Mouse (Mus musculus): Measurements from ENCODE around the gene Rer1. TPM values are rescaled to one million over a fixed set of nuclear protein-coding genes. Genes with fewer than 3 reads are reported as not detected.

Rer1 gene
- polyA plus RNA-seq, 1 experiment: 111 TPM

- TF ChIP-seq CTCF (IDR thresholded peaks at IDR 0.05; ENCODE audit: borderline replicate concordance, control insufficient read depth, extremely low read depth, insufficient read depth, low read length, poor library complexity) (no peak), POLR2A (IDR thresholded peaks at IDR 0.05; ENCODE audit: control insufficient read depth, extremely low read depth, insufficient read depth, low read length, poor library complexity) (no peak)
- peaks cover 4% of the 10 kb centered on the region; the same call in 1 of the 2 replicates for H3K27me3 ChIP-seq (ENCODE audit: control insufficient read depth, insufficient read depth, low read length)
Measured at GRCm38 (mm10) chr4:155042606-155043288, 43.4 kb downstream of the Rer1 start.

GRCm38 (mm10) chr4:155040696-155041095, 45.5 kb downstream of the Rer1 start:
- no peak overlapping the region for H3K27ac ChIP-seq (ENCODE audit: control insufficient read depth, insufficient read depth, low read length)
- TF ChIP-seq POLR2A (IDR thresholded peaks at IDR 0.05; ENCODE audit: control insufficient read depth, extremely low read depth, insufficient read depth, low read length, poor library complexity): no peak
- no peak for TF ChIP-seq CTCF (IDR thresholded peaks at IDR 0.05; ENCODE audit: borderline replicate concordance, control insufficient read depth, extremely low read depth, insufficient read depth, low read length, poor library complexity)
- no peaks in the 10 kb centered on the region for H3K36me3 ChIP-seq (ENCODE audit: control insufficient read depth, insufficient read depth, low read length)
- no peaks in the 10 kb centered on the region for H3K4me1 ChIP-seq (replicated peaks; ENCODE audit: control insufficient read depth, insufficient read depth, low read length)
- H3K4me3 ChIP-seq (ENCODE audit: control insufficient read depth, insufficient read depth, low read length): no peak overlapping the region
- peaks cover 4% of the 10 kb centered on the region; the same call in 1 of the 2 replicates for H3K27me3 ChIP-seq (ENCODE audit: control insufficient read depth, insufficient read depth, low read length)
- 67% methylated on average over 6 of the region's 6 CpGs for WGBS
- no peak for DNase-seq

More at GRCm38 (mm10) chr4:155042606-155043288, 43.4 kb downstream of the Rer1 start:
- no peak for DNase-seq
- Histone ChIP-seq H3K27ac (ENCODE audit: control insufficient read depth, insufficient read depth, low read length) (no peak overlapping the region), H3K4me3 (ENCODE audit: control insufficient read depth, insufficient read depth, low read length) (no peak overlapping the region), H3K4me1 (replicated peaks; ENCODE audit: control insufficient read depth, insufficient read depth, low read length) (no peaks in the 10 kb centered on the region), H3K36me3 (ENCODE audit: control insufficient read depth, insufficient read depth, low read length) (no peaks in the 10 kb centered on the region)
- WGBS: 6% methylated on average over 65 of the region's 65 CpGs

- no peaks in the 10 kb centered on the region for H3K4me1 ChIP-seq (replicated peaks; ENCODE audit: control insufficient read depth, insufficient read depth, low read length)
- DNase-seq: no peak
- peaks cover 4% of the 10 kb centered on the region; the same call in 1 of the 2 replicates for H3K27me3 ChIP-seq (ENCODE audit: control insufficient read depth, insufficient read depth, low read length)
- H3K4me3 ChIP-seq (ENCODE audit: control insufficient read depth, insufficient read depth, low read length): no peak overlapping the region
- no peak for TF ChIP-seq CTCF (IDR thresholded peaks at IDR 0.05; ENCODE audit: borderline replicate concordance, control insufficient read depth, extremely low read depth, insufficient read depth, low read length, poor library complexity)
- no peak for TF ChIP-seq POLR2A (IDR thresholded peaks at IDR 0.05; ENCODE audit: control insufficient read depth, extremely low read depth, insufficient read depth, low read length, poor library complexity)
- WGBS: 73% methylated on average over 9 of the region's 9 CpGs
- no peaks in the 10 kb centered on the region for H3K36me3 ChIP-seq (ENCODE audit: control insufficient read depth, insufficient read depth, low read length)
- H3K27ac ChIP-seq (ENCODE audit: control insufficient read depth, insufficient read depth, low read length): no peak overlapping the region
Measured at GRCm38 (mm10) chr4:155040197-155040596, 46.0 kb downstream of the Rer1 start.

- TF ChIP-seq POLR2A (IDR thresholded peaks at IDR 0.05; ENCODE audit: control insufficient read depth, extremely low read depth, insufficient read depth, low read length, poor library complexity): no peak
- no peak for TF ChIP-seq CTCF (IDR thresholded peaks at IDR 0.05; ENCODE audit: borderline replicate concordance, control insufficient read depth, extremely low read depth, insufficient read depth, low read length, poor library complexity)
- Histone ChIP-seq H3K36me3 (ENCODE audit: control insufficient read depth, insufficient read depth, low read length) (no peaks in the 10 kb centered on the region), H3K27ac (ENCODE audit: control insufficient read depth, insufficient read depth, low read length) (no peak overlapping the region), H3K4me1 (replicated peaks; ENCODE audit: control insufficient read depth, insufficient read depth, low read length) (no peaks in the 10 kb centered on the region), H3K27me3 (ENCODE audit: control insufficient read depth, insufficient read depth, low read length) (no peaks in the 10 kb centered on the region), H3K4me3 (ENCODE audit: control insufficient read depth, insufficient read depth, low read length) (no peak overlapping the region)
- DNase-seq: no peak
- WGBS: 66% methylated on average over 13 of the region's 13 CpGs
Measured at GRCm38 (mm10) chr4:155034787-155035186, 51.4 kb downstream of the Rer1 start.

- H3K36me3 ChIP-seq (ENCODE audit: control insufficient read depth, insufficient read depth, low read length): no peaks in the 10 kb centered on the region
- H3K4me3 ChIP-seq (ENCODE audit: control insufficient read depth, insufficient read depth, low read length): no peak overlapping the region
- no peaks in the 10 kb centered on the region for H3K27me3 ChIP-seq (ENCODE audit: control insufficient read depth, insufficient read depth, low read length)
- WGBS: 51% methylated on average over 7 of the region's 7 CpGs
- DNase-seq: no peak
- H3K4me1 ChIP-seq (replicated peaks; ENCODE audit: control insufficient read depth, insufficient read depth, low read length): no peaks in the 10 kb centered on the region
- no peak for TF ChIP-seq CTCF (IDR thresholded peaks at IDR 0.05; ENCODE audit: borderline replicate concordance, control insufficient read depth, extremely low read depth, insufficient read depth, low read length, poor library complexity)
- no peak for TF ChIP-seq POLR2A (IDR thresholded peaks at IDR 0.05; ENCODE audit: control insufficient read depth, extremely low read depth, insufficient read depth, low read length, poor library complexity)
- no peak overlapping the region for H3K27ac ChIP-seq (ENCODE audit: control insufficient read depth, insufficient read depth, low read length)
Measured at GRCm38 (mm10) chr4:155034202-155034601, 52.0 kb downstream of the Rer1 start.

DNA sequence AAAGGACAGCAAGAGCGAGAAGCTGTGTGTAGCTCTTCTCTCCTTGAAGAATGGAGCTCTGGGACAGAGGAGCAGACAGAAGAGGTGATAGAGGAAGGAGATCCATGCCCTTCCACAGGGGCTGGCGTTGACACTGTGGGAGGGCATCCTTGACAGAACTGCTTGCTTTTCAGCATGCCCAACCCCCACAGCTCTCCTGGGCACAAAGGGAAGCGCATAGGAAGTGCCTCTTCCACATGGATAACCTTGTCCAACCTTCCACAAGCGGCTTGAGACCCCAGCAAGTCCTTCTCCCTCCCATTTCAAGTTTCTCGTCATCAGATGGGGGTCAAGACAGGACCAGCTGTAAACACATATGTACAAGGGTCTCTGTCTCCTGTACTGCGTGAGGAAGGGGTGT, 53.1 kb downstream of the Rer1 start:
- TF ChIP-seq POLR2A (IDR thresholded peaks at IDR 0.05; ENCODE audit: control insufficient read depth, extremely low read depth, insufficient read depth, low read length, poor library complexity) (no peak), CTCF (IDR thresholded peaks at IDR 0.05; ENCODE audit: borderline replicate concordance, control insufficient read depth, extremely low read depth, insufficient read depth, low read length, poor library complexity) (no peak)
- Histone ChIP-seq H3K4me1 (replicated peaks; ENCODE audit: control insufficient read depth, insufficient read depth, low read length) (no peaks in the 10 kb centered on the region), H3K27me3 (ENCODE audit: control insufficient read depth, insufficient read depth, low read length) (no peaks in the 10 kb centered on the region), H3K4me3 (ENCODE audit: control insufficient read depth, insufficient read depth, low read length) (no peak overlapping the region), H3K27ac (ENCODE audit: control insufficient read depth, insufficient read depth, low read length) (no peak overlapping the region), H3K36me3 (ENCODE audit: control insufficient read depth, insufficient read depth, low read length) (no peaks in the 10 kb centered on the region)
- DNase-seq: no peak
- WGBS: 47% methylated on average over 6 of the region's 6 CpGs

Data from thymus, adult 2 months (tissue).